Mouse (Mus musculus) embryonic fibroblast, embryonic 13.5 days (primary cell): ENCODE measurements around the gene Kalrn.
A peak's percentile ranks its signal among the peaks of the same experiment; 100 is the strongest.

Experiments
- CTCF ChIP-seq: IDR thresholded peaks from 2 replicates; pipeline ENCODE4 v1.5.1; 2011; ENCODE audit warnings: mild to moderate bottlenecking, control low read depth, low read length, moderate library complexity, borderline replicate concordance; ENCODE audit not compliant: insufficient read depth
- POLR2A ChIP-seq: IDR thresholded peaks from 2 replicates; pipeline ENCODE4 v1.6.1; 2011; ENCODE audit warnings: low read depth, mild to moderate bottlenecking, control low read depth, low read length, moderate library complexity

- TF ChIP-seq CTCF (peak; percentile 47), POLR2A (peak; percentile 51; the same call in 1 of the 2 replicates)
These were observed at the start of gene Kalrn for GRCm38 (mm10) chr16:34573151-34573802.
